Mouse (Mus musculus) testis, postnatal 10 days (tissue): ENCODE data around the gene Gon4l.

Experiments
- DNase-seq: peaks from one replicate; pipeline ENCODE4 v3.0.0; 2021; ENCODE audit warnings: low spot score

Gon4l gene

GRCm38 (mm10) chr3:88912585-88912984 is 77.6 kb downstream of the Gon4l start:
- no peak for DNase-seq

- peak; percentile 94 for DNase-seq
Measured at GRCm38 (mm10) chr3:88913511-88914383, 78.7 kb downstream of the Gon4l start, which contains the start of gene Msto1. TSS of gene Msto1 (minus strand) at chr3:88913999.

GRCm38 (mm10) chr3:88914384-88914810 is 79.4 kb downstream of the Gon4l start:
- DNase-seq: no peak

- no peak for DNase-seq
Measured at GRCm38 (mm10) chr3:88918981-88919380, 84.0 kb downstream of the Gon4l start.

- no peak for DNase-seq
Measured at GRCm38 (mm10) chr3:88921411-88921810, 86.4 kb downstream of the Gon4l start.

GRCm38 (mm10) chr3:88923989-88924591 is 89.1 kb downstream of the Gon4l start:
- peak; percentile 92 for DNase-seq

GRCm38 (mm10) chr3:88925651-88926050 is 90.6 kb downstream of the Gon4l start:
- no peak for DNase-seq

GRCm38 (mm10) chr3:88929501-88929900 is 94.5 kb downstream of the Gon4l start:
- DNase-seq: no peak

GRCm38 (mm10) chr3:88939071-88939470 is 104.0 kb downstream of the Gon4l start:
- no peak for DNase-seq

GRCm38 (mm10) chr3:88939749-88940148 is 104.7 kb downstream of the Gon4l start:
- DNase-seq: no peak

- DNase-seq: peak; percentile 61
Measured at GRCm38 (mm10) chr3:88942316-88942880, 107.4 kb downstream of the Gon4l start.

GRCm38 (mm10) chr3:88944109-88944508 is 109.1 kb downstream of the Gon4l start:
- no peak for DNase-seq

GRCm38 (mm10) chr3:88949786-88950575 is 115.0 kb downstream of the Gon4l start:
- peak; percentile 96 for DNase-seq

GRCm38 (mm10) chr3:88950576-88951326 is 115.7 kb downstream of the Gon4l start, which contains the start of the genes Ash1l and Dap3:
TSS of gene Ash1l (plus strand) at chr3:88950622.
TSS of gene Dap3 (minus strand) at chr3:88951181.
- peak; percentile 87 for DNase-seq

- no peak for DNase-seq
Measured at GRCm38 (mm10) chr3:88951327-88951800, 116.3 kb downstream of the Gon4l start.

GRCm38 (mm10) chr3:88953246-88953645 is 118.2 kb downstream of the Gon4l start:
- no peak for DNase-seq

- no peak for DNase-seq
Measured at GRCm38 (mm10) chr3:88953736-88954135, 118.7 kb downstream of the Gon4l start.
